Mouse (Mus musculus) 3134 (cell line): ENCODE measurements at regions not wholly inside any gene's neighbourhood (a gene's known extent, or its start where the extent isn't known, plus 50 kb on each side); places are given as distances from the start of the nearest gene placed in this dataset.
"Not testable (repeated sequence)": the region's sequence is repeated elsewhere in the genome, so short reads cannot be mapped to it uniquely, and the experiment has no call there.

Source experiments
- DNase-seq: peaks from one replicate; pipeline ENCODE4 v3.0.0-alpha.2; 2011; ENCODE audit warnings: low spot score; ENCODE audit not compliant: insufficient read length; ENCODE audit errors: extremely low read depth

- no peak for DNase-seq
Measured at GRCm38 (mm10) chr7:139323026-139323425, 65.9 kb upstream of the Inpp5a start.

GRCm38 (mm10) chr7:139327030-139327429 lies 61.9 kb upstream of the Inpp5a start:
- peak; percentile 30 for DNase-seq

- DNase-seq, result peak; percentile 50
Measured at GRCm38 (mm10) chr7:139332791-139333190, 56.1 kb upstream of the Inpp5a start.

GRCm38 (mm10) chr7:139337998-139338397 lies 50.9 kb upstream of the Inpp5a start:
- DNase-seq, result not testable (repeated sequence)
